Mouse (Mus musculus): ENCODE results near the gene Rasgrf1.

DNA sequence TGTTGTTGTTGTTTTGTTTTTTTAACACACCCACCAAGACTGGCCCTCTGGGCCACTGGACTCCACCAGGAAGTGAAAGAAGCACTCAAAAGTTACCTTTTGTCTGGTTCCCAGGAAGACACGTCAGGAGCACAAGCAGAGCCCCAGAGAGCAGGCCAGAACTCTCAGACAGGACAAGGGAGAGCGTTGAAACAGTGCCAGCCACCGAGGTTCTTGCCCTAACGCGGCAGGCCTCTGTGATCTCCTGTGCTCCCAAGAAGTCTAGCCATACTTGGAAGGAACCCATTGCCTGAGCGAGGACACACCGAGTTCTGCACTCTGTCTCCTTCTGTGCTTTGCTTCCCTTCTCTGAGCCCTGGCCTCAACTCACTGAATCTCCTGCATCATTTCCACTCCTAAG, 160.5 kb downstream of the Rasgrf1 start:
- TF ChIP-seq CTCF (IDR thresholded peaks at IDR 0.05; ENCODE audit: low read depth, low read length) = no peak
- TF ChIP-seq POLR2A (IDR thresholded peaks at IDR 0.05; ENCODE audit: insufficient read depth, low read length) = no peak
- no peak for TF ChIP-seq EP300 (IDR thresholded peaks at IDR 0.05; ENCODE audit: insufficient read depth, low read depth, low read length)

All from ES-Bruce4 (cell line).